8 mouse cellular contexts compared by ENCODE assay signal in the genomic region with DNA sequence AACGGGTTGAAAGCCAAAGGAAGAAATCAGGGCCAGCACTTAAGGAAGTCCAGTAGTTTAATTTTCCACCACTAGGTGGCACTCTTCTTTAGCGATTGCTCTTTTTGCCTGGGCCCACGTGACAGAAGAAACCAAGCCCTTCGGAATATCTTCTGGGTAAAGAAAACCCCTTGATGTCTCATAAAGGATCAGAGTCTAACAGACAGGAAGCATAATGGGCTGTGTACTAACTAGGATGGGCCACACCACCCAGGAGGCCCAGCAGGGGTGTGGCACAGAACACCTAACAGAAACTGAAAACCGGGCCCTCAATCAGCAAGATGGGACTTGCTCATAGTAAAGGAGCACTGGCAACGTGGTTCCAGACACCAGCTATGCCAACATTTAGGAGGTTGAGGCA. TPM values are rescaled to one million over a fixed set of nuclear protein-coding genes. Genes with fewer than 3 reads are reported as not detected.
DNase-seq lines count a peak whose midpoint lies in the region; ATAC-seq lines count a peak whose summit lies in the region.

No protein-coding gene starts in this region.

- intact Hi-C loops in left cerebral cortex, postnatal 36 days (cut with DNase I): loop anchor here (5.0 kb wide), 2 partner anchors 142 to 232 kb away; no protein-coding TSS in a partner anchor

- H3K27ac ChIP-seq in intestine, embryonic 15.5 days: no peak overlapping the region
- H3K27ac ChIP-seq in midbrain, embryonic 13.5 days: no peak overlapping the region
- peak overlapping the region; percentile 8; the same call in 1 of the 2 replicates for H3K27ac ChIP-seq in stomach, embryonic 16.5 days (ENCODE audit: low read length)

- 18% methylated on average over 6 of the region's 6 CpGs for WGBS in intestine, embryonic 15.5 days
- 32% methylated on average over 6 of the region's 6 CpGs for WGBS in midbrain, embryonic 13.5 days
- WGBS in stomach, embryonic 16.5 days: 21% methylated on average over 6 of the region's 6 CpGs

- peaks cover 21% of the 10 kb centered on the region; the same call in 1 of the 2 replicates for H3K36me3 ChIP-seq in intestine, embryonic 15.5 days
- peaks cover 3% of the 10 kb centered on the region; the same call in 1 of the 2 replicates for H3K36me3 ChIP-seq in midbrain, embryonic 13.5 days
- H3K36me3 ChIP-seq in stomach, embryonic 16.5 days (ENCODE audit: control insufficient read depth, insufficient read depth, low read length): 0 out of 2 replicates have a peak, but pooled peaks cover 3% of the 10 kb centered on the region

- H3K27me3 ChIP-seq in intestine, embryonic 15.5 days (replicated peaks): no peaks in the 10 kb centered on the region
- no peaks in the 10 kb centered on the region for H3K27me3 ChIP-seq in midbrain, embryonic 13.5 days
- no peaks in the 10 kb centered on the region for H3K27me3 ChIP-seq in stomach, embryonic 16.5 days (ENCODE audit: control insufficient read depth, insufficient read depth, low read length)

- H3K9me3 ChIP-seq in intestine, embryonic 15.5 days: no peaks in the 10 kb centered on the region
- H3K9me3 ChIP-seq in midbrain, embryonic 13.5 days: no peaks in the 10 kb centered on the region
- H3K9me3 ChIP-seq in stomach, embryonic 16.5 days (replicated peaks; ENCODE audit: control insufficient read depth, low read length): no peaks in the 10 kb centered on the region

- H3K4me1 ChIP-seq in intestine, embryonic 15.5 days (replicated peaks): no peaks in the 10 kb centered on the region
- no peaks in the 10 kb centered on the region for H3K4me1 ChIP-seq in midbrain, embryonic 13.5 days (replicated peaks)
- H3K4me1 ChIP-seq in stomach, embryonic 16.5 days (ENCODE audit: control insufficient read depth, insufficient read depth, low read length): no peaks in the 10 kb centered on the region

- ATAC-seq in intestine, embryonic 15.5 days: peak; percentile 93
- peak; percentile 72 for ATAC-seq in midbrain, embryonic 13.5 days
- peak; percentile 78; the same call in 1 of the 2 replicates for ATAC-seq in stomach, embryonic 16.5 days (ENCODE audit: insufficient read depth, low FRiP score)

- peak overlapping the region; percentile 27 for H3K4me2 ChIP-seq in intestine, embryonic 15.5 days (replicated peaks)
- H3K4me2 ChIP-seq in midbrain, embryonic 13.5 days (replicated peaks): no peak overlapping the region; the same call in 1 of the 2 replicates
- H3K4me2 ChIP-seq in stomach, embryonic 16.5 days (ENCODE audit: low read depth, low read length): peak overlapping the region; percentile 28

- H3K9ac ChIP-seq in intestine, embryonic 15.5 days: no peak overlapping the region
- H3K9ac ChIP-seq in midbrain, embryonic 13.5 days (replicated peaks): no peak overlapping the region
- 0 out of 2 replicates have a peak overlapping the region, but pooled peaks have one; percentile 27 for H3K9ac ChIP-seq in stomach, embryonic 16.5 days (ENCODE audit: low read length)

- peak; percentile 47 to 62 for DNase-seq in right cerebral cortex, adult 2 months (ENCODE audit: low spot score in 2 of 2)
- no peak for DNase-seq in right cerebral cortex, postnatal 4 days
- DNase-seq in cerebellum, adult 8-10 months: peak; percentile 56
- DNase-seq in frontal cortex, adult 2 months (ENCODE audit: extremely low spot score in 1 of 2, low spot score in 1 of 2): peak; percentile 21 to 91
- DNase-seq in left cerebral cortex, postnatal 36 days (ENCODE audit: low spot score in 2 of 2): peak; percentile 14 to 33

- no peak overlapping the region for H3K4me3 ChIP-seq in intestine, embryonic 15.5 days (replicated peaks)
- no peak overlapping the region for H3K4me3 ChIP-seq in midbrain, embryonic 13.5 days (replicated peaks)
- H3K4me3 ChIP-seq in stomach, embryonic 16.5 days (replicated peaks; ENCODE audit: low read length): no peak overlapping the region

RNA-seq across cellular contexts. Expression of a gene that starts 34.0 kb away (rescaled TPM):
- 2.6 and 2.9 TPM in 2 replicates for polyA plus RNA-seq in frontal cortex, adult 2 months (2012; rRNA removed)
- polyA plus RNA-seq in intestine, embryonic 15.5 days (2015; fragmentation: Nextera tagmentation; extraction: Ambion mirVana): 18.8 and 22.0 TPM in 2 replicates
- total RNA-seq in left cerebral cortex, postnatal 36 days (2021): 1 to 10 TPM; 3.2 to 5.6 TPM
- 6.1 and 6.6 TPM in 2 replicates for polyA plus RNA-seq in midbrain, embryonic 13.5 days (2015; fragmentation: Nextera tagmentation; extraction: Ambion mirVana)
- polyA plus RNA-seq in stomach, embryonic 16.5 days (2015; fragmentation: Nextera tagmentation; extraction: Ambion mirVana): 24.2 and 31.3 TPM in 2 replicates

RNA-seq across cellular contexts. Expression of a gene that starts 35.1 kb away (rescaled TPM):
- 41.6 and 44.6 TPM in 2 replicates for polyA plus RNA-seq in frontal cortex, adult 2 months (2012; rRNA removed)
- polyA plus RNA-seq in intestine, embryonic 15.5 days (2015; fragmentation: Nextera tagmentation; extraction: Ambion mirVana): 96.4 and 101 TPM in 2 replicates
- 10 to 100 TPM; 31.4 to 32.7 TPM for total RNA-seq in left cerebral cortex, postnatal 36 days (2021)
- polyA plus RNA-seq in midbrain, embryonic 13.5 days (2015; fragmentation: Nextera tagmentation; extraction: Ambion mirVana): 84.0 and 87.2 TPM in 2 replicates
- polyA plus RNA-seq in stomach, embryonic 16.5 days (2015; fragmentation: Nextera tagmentation; extraction: Ambion mirVana): 79.8 and 94.1 TPM in 2 replicates
